Mouse (Mus musculus) megakaryocyte, embryonic 14.5 days (primary cell): ENCODE measurements around the gene Phospho1.

Experiments
- FLI1 ChIP-seq: IDR thresholded peaks from 2 replicates; pipeline ENCODE4 v1.6.1; 2012; ENCODE audit warnings: low read length, inconsistent platforms, mixed read lengths
- GATA1 ChIP-seq: IDR thresholded peaks from 3 replicates; pipeline ENCODE4 v1.6.1; 2012; ENCODE audit warnings: mixed read lengths, low read length, inconsistent platforms, borderline replicate concordance

DNA sequence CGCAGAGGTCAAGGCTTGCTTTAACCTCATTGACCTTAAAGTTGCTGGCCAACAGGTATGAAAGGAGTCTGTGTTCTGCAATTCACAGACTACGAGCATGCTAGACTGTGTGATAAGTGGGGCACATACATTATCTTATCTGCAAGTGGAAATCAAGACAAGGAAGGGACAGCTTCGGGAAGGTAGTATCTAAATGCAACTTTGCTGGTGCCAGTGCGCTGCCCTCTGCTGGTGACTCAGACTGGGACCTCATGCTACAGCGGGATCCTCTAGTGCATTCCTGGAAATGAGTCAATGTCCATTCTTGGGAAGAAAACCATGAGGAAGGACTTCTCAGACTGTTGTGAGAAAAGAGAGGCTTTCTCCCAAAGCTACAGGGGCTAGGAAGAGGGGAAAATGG is 29.4 kb downstream of the Phospho1 start:
- TF ChIP-seq FLI1 (no peak), GATA1 (no peak)
